Mouse (Mus musculus) testis, adult 2 months (tissue): ENCODE data around the gene Nr4a2. TPM values are rescaled to one million over a fixed set of nuclear protein-coding genes. Genes with fewer than 3 reads are reported as not detected.

Experiments used
- H3K27ac ChIP-seq: fragments of 200-500 bp; 2 replicates; pipeline ENCODE4 v1.5.1; 2012; ENCODE audit warnings: low read depth, low read length; ENCODE audit not compliant: control insufficient read depth, insufficient read depth
- H3K27me3 ChIP-seq: fragments of 200-500 bp; 2 replicates; pipeline ENCODE4 v1.6.1; 2012; ENCODE audit warnings: mild to moderate bottlenecking, low read length, moderate library complexity; ENCODE audit not compliant: control insufficient read depth, insufficient read depth
- H3K36me3 ChIP-seq: fragments of 200-500 bp; 2 replicates; pipeline ENCODE4 v1.6.1; 2012; ENCODE audit warnings: mild to moderate bottlenecking, low read length; ENCODE audit not compliant: control insufficient read depth, insufficient read depth
- H3K4me1 ChIP-seq: fragments of 200-500 bp; 2 replicates; pipeline ENCODE4 v1.6.1; 2012; ENCODE audit warnings: low read length; ENCODE audit not compliant: control insufficient read depth, insufficient read depth
- H3K4me3 ChIP-seq: fragments of 200-500 bp; 2 replicates; pipeline ENCODE4 v1.5.1; 2012; ENCODE audit warnings: low read depth, mild to moderate bottlenecking, low read length, moderate library complexity, mixed read lengths; ENCODE audit not compliant: control insufficient read depth
- CTCF ChIP-seq: fragments of 200-500 bp; IDR thresholded peaks from 2 replicates; pipeline ENCODE4 v1.5.1; 2012; ENCODE audit warnings: low read depth, mild to moderate bottlenecking, inconsistent platforms, low read length, moderate library complexity; ENCODE audit not compliant: control insufficient read depth, insufficient read depth, insufficient replicate concordance
- POLR2A ChIP-seq: fragments of 200-500 bp; IDR thresholded peaks from 2 replicates; pipeline ENCODE4 v1.6.1; 2012; ENCODE audit warnings: low read depth, mild to moderate bottlenecking, inconsistent platforms, low read length, moderate library complexity; ENCODE audit not compliant: control insufficient read depth
- polyA plus RNA-seq: library from polyadenylated mRNA; depleted of rRNA; stranded (reverse); fragments of >200 nt; gene quantifications from 2 replicates; pipeline ENCODE4 v1.2.3, GENCODE M21; 2012

Nr4a2 gene
- polyA plus RNA-seq, 1 experiment = 0.44 TPM

GRCm38 (mm10) chr2:57127461-57127860 lies 3.7 kb upstream of the Nr4a2 start:
- H3K4me3 ChIP-seq = no peak overlapping the region
- no peaks in the 10 kb centered on the region for H3K36me3 ChIP-seq
- H3K27ac ChIP-seq = no peak overlapping the region
- peaks cover 9% of the 10 kb centered on the region for H3K4me1 ChIP-seq
- no peak for TF ChIP-seq POLR2A
- TF ChIP-seq CTCF = no peak
- no peaks in the 10 kb centered on the region for H3K27me3 ChIP-seq

GRCm38 (mm10) chr2:57125891-57126290 lies 2.1 kb upstream of the Nr4a2 start:
- H3K36me3 ChIP-seq = no peaks in the 10 kb centered on the region
- H3K27ac ChIP-seq = no peak overlapping the region
- H3K27me3 ChIP-seq = no peaks in the 10 kb centered on the region
- H3K4me3 ChIP-seq = no peak overlapping the region
- no peak for TF ChIP-seq CTCF
- TF ChIP-seq POLR2A = no peak
- peaks cover 8% of the 10 kb centered on the region for H3K4me1 ChIP-seq

GRCm38 (mm10) chr2:57122986-57123980 lies 520 bp downstream of the Nr4a2 start:
- no peak for TF ChIP-seq CTCF
- no peak for TF ChIP-seq POLR2A
- no peak overlapping the region for H3K27ac ChIP-seq

GRCm38 (mm10) chr2:57121110-57121509 lies 2.7 kb downstream of the Nr4a2 start:
- Histone ChIP-seq H3K4me3 (no peak overlapping the region), H3K36me3 (no peaks in the 10 kb centered on the region), H3K27me3 (0 out of 2 replicates have a peak, but pooled peaks cover 2% of the 10 kb centered on the region), H3K4me1 (peaks cover 12% of the 10 kb centered on the region), H3K27ac (no peak overlapping the region)
- no peak for TF ChIP-seq CTCF
- no peak for TF ChIP-seq POLR2A

More at GRCm38 (mm10) chr2:57122986-57123980, 520 bp downstream of the Nr4a2 start:
- peaks cover 7% of the 10 kb centered on the region for H3K4me1 ChIP-seq
- no peaks in the 10 kb centered on the region for H3K36me3 ChIP-seq
- no peaks in the 10 kb centered on the region for H3K27me3 ChIP-seq
- peak overlapping the region; percentile 83 for H3K4me3 ChIP-seq

- Histone ChIP-seq H3K4me1 (peaks cover 16% of the 10 kb centered on the region), H3K27ac (0 out of 2 replicates have a peak overlapping the region, but pooled peaks have one; percentile 18)
These were observed 6.4 kb downstream of the Nr4a2 start for GRCm38 (mm10) chr2:57117201-57117951.

GRCm38 (mm10) chr2:57116366-57117200 lies 7.2 kb downstream of the Nr4a2 start:
- H3K36me3 ChIP-seq = no peaks in the 10 kb centered on the region
- peak overlapping the region; percentile 62 for H3K4me3 ChIP-seq
- H3K4me1 ChIP-seq = peaks cover 16% of the 10 kb centered on the region
- H3K27me3 ChIP-seq = 0 out of 2 replicates have a peak, but pooled peaks cover 2% of the 10 kb centered on the region
- TF ChIP-seq CTCF (no peak), POLR2A (no peak)
- 0 out of 2 replicates have a peak overlapping the region, but pooled peaks have one; percentile 18 for H3K27ac ChIP-seq

More at GRCm38 (mm10) chr2:57117201-57117951, 6.4 kb downstream of the Nr4a2 start:
- TF ChIP-seq CTCF (no peak), POLR2A (no peak)
- H3K4me3 ChIP-seq = peak overlapping the region; percentile 62; the same call in 1 of the 2 replicates
- H3K36me3 ChIP-seq = no peaks in the 10 kb centered on the region
- 0 out of 2 replicates have a peak, but pooled peaks cover 2% of the 10 kb centered on the region for H3K27me3 ChIP-seq
